Mouse (Mus musculus) naive thymus-derived CD4-positive, alpha-beta T cell, adult 2 months (primary cell): ENCODE results near the gene Snapc3.
A peak's percentile ranks its signal among the peaks of the same experiment; 100 is the strongest.
"Not testable (repeated sequence)": the region's sequence is repeated elsewhere in the genome, so short reads cannot be mapped to it uniquely, and the experiment has no call there.

ENCODE experiments used
- DNase-seq: peaks from one replicate; pipeline ENCODE4 v3.0.0-alpha.2; 2011; ENCODE audit warnings: low read depth

Snapc3 gene

GRCm38 (mm10) chr4:83417820-83418186, 279 bp downstream of the Snapc3 start:
- no peak for DNase-seq

DNA sequence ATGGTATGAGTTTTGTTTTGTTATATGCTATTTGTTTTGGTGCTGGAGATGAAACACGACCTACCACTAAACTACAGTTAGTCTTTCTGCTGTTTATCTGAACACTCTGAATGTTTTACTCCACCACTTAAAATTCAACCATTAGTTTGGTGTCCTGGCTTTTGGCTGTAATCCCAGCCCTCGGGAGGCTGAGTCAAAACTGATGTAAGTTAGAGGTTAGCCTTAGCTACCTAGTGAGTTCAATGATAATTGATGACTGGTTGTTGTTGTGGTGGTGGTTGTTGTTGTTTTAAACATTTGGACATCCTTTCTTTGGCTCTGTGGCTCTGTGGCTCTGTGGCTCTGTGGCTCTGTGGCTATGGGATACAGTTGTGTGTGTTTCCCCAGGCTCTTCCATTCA, 1.3 kb downstream of the Snapc3 start:
- no peak for DNase-seq

GRCm38 (mm10) chr4:83423641-83424040, 6.1 kb downstream of the Snapc3 start:
- DNase-seq = no peak

- DNase-seq = no peak
Measured at GRCm38 (mm10) chr4:83425119-83425518, 7.6 kb downstream of the Snapc3 start.

- no peak for DNase-seq
Measured at GRCm38 (mm10) chr4:83427141-83427540, 9.6 kb downstream of the Snapc3 start.

DNA sequence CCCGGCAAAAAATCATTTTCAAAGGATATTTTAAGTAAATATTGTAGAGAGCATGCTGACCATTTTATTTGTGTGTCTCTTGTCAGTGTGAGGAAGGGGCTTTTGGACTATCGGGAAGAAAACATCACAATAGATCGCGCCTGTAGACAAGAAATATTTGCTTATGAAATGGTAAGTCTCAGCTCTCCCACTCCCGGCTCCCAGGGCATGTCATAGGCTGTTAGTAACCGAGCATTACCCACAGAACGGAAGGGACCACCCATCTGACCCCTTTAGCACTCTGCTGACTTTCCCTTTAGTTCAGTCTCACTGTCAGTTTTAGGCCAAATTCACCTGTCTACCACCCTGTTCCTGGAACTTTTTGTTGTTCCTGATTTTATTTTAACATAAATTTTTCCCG, 10.2 kb downstream of the Snapc3 start:
- no peak for DNase-seq

DNA sequence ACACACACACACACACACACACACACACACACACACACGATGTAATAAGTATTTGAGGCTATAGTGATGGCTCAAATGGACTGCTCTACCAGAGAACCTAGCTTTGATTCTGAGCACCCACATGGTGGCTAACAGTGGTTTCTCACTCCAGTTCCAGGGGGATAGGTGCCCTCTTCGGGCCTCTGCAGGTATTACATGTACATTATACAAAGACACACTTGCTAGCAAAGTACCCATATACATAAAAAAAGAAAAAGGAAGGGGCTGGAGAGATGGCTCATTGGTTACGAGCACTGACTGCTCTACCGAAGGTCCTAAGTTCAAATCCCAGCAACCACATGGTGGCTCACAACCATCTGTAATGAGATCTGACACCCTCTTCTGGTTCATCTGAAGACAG, 11.3 kb downstream of the Snapc3 start:
- peak; percentile 47 for DNase-seq

DNA sequence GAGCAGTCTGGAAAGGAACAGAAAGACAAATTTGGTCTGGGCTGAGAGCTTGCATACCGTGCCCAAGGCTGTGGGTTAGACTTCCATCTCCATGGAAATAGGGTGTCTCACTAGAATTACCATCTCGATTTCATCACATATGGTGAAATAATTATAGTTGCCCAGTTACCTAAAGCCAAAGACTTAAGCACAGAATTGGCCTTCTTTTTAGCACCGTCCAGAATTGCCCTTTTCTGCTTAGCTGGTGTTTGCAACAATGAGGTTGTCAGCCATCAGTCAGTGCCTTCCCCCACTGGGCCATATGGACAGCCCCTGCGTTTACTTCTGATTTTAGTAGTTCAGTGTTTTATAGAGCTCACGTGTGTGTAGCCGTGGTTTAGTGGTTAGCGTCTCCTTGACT, 14.4 kb downstream of the Snapc3 start:
- no peak for DNase-seq

- DNase-seq = peak; percentile 19
Measured at GRCm38 (mm10) chr4:83432901-83433300, 15.4 kb downstream of the Snapc3 start.

DNA sequence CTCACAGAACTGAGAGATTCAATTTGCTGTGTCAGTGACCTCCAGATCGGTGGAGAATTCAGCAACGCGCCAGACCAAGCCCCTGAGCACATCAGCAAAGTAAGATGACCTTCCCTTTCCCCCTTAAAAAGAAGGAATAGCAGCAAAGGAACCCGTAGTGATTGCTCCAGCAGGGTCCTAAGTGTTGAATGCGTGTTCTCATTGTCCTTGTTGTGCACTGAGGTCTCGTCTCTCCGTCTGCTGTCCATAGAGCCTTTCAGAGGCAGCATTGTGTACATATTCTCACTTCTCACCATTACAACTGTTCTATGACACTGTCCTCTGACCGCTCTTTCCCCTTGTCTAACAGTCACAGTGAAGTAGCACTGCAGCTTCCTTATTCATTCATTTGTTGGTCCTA, 18.9 kb downstream of the Snapc3 start:
- DNase-seq = no peak

GRCm38 (mm10) chr4:83438116-83438515, 20.6 kb downstream of the Snapc3 start:
- DNase-seq = no peak

- DNase-seq = no peak
Measured at GRCm38 (mm10) chr4:83439045-83439444, 21.5 kb downstream of the Snapc3 start.

- DNase-seq = no peak
Measured at GRCm38 (mm10) chr4:83441050-83441449, 23.5 kb downstream of the Snapc3 start.

DNA sequence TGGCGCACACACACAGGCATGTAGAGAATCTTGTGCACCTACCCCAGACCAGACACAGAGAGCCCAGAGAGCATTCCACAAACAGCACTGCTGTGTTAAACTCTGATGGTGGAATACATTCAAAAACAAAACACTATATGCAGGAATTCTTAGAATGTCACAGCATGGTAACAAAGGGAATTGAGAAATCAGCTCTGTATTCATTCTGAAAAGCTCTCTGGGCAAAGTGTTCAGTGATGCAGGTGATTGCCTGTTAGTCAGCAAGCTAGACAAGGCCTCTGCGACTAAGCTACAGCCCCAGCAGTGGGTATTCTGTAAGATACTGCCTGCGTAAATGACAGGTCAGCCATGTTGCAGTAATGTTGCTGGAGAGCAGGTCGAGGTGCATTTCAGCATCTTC, 33.3 kb downstream of the Snapc3 start:
- DNase-seq = no peak

DNA sequence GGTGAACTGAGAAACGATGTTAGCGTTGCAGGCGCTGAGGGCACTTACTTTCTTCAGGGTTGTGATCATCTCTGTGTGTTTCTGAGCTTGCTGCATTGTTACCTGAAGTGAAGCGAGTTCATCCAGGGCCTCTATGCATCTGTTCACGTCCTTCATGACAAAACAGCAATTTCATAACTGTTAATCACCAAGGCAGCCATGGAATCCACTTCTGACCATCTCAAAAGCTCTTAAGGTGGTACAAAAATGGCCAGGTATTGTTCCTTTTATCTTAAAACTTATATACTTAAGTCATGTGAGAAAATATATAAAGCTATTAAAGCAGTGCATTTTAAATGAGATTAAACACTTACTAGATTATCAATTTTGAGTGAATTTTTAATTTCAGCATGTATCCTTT, 42.6 kb downstream of the Snapc3 start:
- no peak for DNase-seq

DNA sequence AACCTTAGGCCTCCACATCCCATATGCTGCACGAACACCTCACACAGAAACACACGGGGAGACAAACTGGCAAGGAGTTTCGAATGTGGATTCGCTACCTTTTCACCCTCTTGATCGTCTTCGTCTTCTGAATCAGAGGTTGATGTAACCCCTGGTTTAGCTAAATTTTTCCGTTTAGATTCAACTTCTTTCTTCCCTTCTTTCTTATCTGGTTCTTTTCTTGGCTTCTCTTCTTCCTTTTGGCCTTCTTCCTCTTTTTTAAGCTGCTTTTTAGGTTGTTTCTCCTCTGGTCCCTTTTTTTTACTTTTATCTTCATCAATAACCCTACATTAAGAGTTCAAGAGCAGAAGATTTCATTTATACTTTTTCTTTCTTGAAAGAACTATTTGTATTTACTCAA, 47.3 kb downstream of the Snapc3 start:
- no peak for DNase-seq

GRCm38 (mm10) chr4:83467615-83468014, 50.1 kb downstream of the Snapc3 start:
- no peak for DNase-seq

GRCm38 (mm10) chr4:83468208-83468607, 50.7 kb downstream of the Snapc3 start:
- DNase-seq = no peak

GRCm38 (mm10) chr4:83485250-83485649, 67.7 kb downstream of the Snapc3 start:
- no peak for DNase-seq

GRCm38 (mm10) chr4:83485735-83486116, 68.2 kb downstream of the Snapc3 start:
- DNase-seq = peak; percentile 91

GRCm38 (mm10) chr4:83486117-83486901, 68.8 kb downstream of the Snapc3 start, which contains the start of gene Psip1:
TSS of gene Psip1 (minus strand) at chr4:83486459.
- DNase-seq = peak; percentile 95

- no peak for DNase-seq
Measured at GRCm38 (mm10) chr4:83489121-83489520, 71.6 kb downstream of the Snapc3 start.

DNA sequence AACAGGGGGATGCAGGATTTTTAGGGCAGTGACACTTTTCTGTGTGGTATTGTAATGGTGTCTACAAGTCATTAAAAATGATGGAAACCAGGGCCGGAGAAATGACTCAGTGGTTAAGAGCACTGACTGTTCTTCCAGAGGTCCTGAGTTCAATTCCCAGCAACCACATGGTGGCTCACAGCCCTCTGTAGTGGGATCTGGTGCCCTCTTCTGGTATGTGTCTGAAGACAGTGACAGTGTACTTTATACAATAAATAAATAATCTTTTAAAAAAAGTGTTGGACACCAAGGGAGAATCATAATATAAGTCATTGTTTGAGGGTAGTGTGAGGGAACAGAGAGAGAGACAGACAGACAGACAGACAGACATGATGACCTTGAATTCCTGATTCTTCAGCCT, 75.6 kb downstream of the Snapc3 start:
- no peak for DNase-seq

DNA sequence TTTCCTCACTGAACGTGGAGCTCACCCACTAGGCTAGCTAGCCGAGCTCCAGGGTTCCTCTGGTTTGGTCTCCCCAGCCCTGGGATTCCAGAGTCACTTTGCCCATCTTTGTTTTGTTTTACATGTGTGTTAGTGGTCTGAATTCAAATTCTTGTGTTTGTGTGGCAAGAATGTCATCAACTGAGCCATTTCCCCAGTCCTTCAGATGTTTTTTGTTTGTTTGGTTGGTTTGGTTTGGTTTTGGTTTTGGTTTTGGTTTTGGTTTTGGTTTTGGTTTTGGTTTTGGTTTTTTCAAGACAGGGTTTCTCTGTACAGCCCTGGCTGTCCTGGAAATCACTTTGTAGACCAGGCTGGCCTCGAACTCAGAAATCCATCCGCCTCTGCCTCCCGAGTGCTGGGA, 79.5 kb downstream of the Snapc3 start:
- not testable (repeated sequence) for DNase-seq
